10 mouse cellular contexts compared by ENCODE assay signal in genomic region chr7:132507361-132507760, GRCm38 (mm10).
DNase-seq lines count a peak whose midpoint lies in the region; TF ChIP-seq lines count a peak whose summit lies in the region.
"Had no signal": no experiment of that assay in that cellular context is flagged by ENCODE, and none has a peak within 500 bp of the region (broad histone marks: within the 10 kb centered on the region; RNA-seq: fewer than 3 reads in every experiment).

No protein-coding gene starts in this region.

- H3K4me1 ChIP-seq in liver, adult 2 months (ENCODE audit: control insufficient read depth, insufficient read depth, low read length), result no peaks in the 10 kb centered on the region

- H3K27me3 ChIP-seq in liver, adult 2 months (ENCODE audit: control insufficient read depth, insufficient read depth, low read length), result no peaks in the 10 kb centered on the region
- H3K27me3 ChIP-seq: embryonic facial prominence, embryonic 15.5 days had no signal

- H3K27ac ChIP-seq in liver, adult 2 months (replicated peaks; ENCODE audit: insufficient read depth, low read depth, low read length), result no peak overlapping the region
- H3K27ac ChIP-seq: embryonic facial prominence, embryonic 15.5 days; limb, embryonic 13.5 days had no signal

- no peaks in the 10 kb centered on the region for H3K79me2 ChIP-seq in liver, adult 2 months (ENCODE audit: control insufficient read depth, insufficient read depth, low read length)

- H3K9ac ChIP-seq in liver, adult 2 months (ENCODE audit: low read depth, low read length), result no peak overlapping the region
- H3K9ac ChIP-seq: embryonic facial prominence, embryonic 15.5 days; limb, embryonic 13.5 days had no signal

- 58% methylated on average over 4 of the region's 4 CpGs for WGBS in liver, adult 2 months

- intact Hi-C loops in left cerebral cortex, postnatal 14 days (cut with DNase I), result no loop called here

- peak; percentile 30 for DNase-seq in adrenal gland, postnatal 10 days
- DNase-seq in adrenal gland, adult 8-10 months, result no peak
- peak; percentile 15 to 23 for DNase-seq in left cerebral cortex, postnatal 14 days (ENCODE audit: low spot score in 2 of 2)
- no peak for DNase-seq in left cerebral cortex, adult 8-10 months (ENCODE audit: low spot score in 2 of 2)
- DNase-seq in adrenal gland, postnatal 25 days, result peak; percentile 18
- no peak for DNase-seq in liver, adult 2 months (ENCODE audit: extremely low read depth, low read depth, low spot score)
- no peak for DNase-seq in frontal cortex, postnatal 14 days (ENCODE audit: low spot score in 2 of 2)
- DNase-seq in ovary, postnatal 14 days (ENCODE audit: low spot score), result no peak

- peak; percentile 54 for TF ChIP-seq CTCF in liver, adult 2 months (IDR thresholded peaks at IDR 0.05; ENCODE audit: low read depth, low read length)

- H3K36me3 ChIP-seq in liver, adult 2 months (ENCODE audit: control insufficient read depth, insufficient read depth, low read length), result no peaks in the 10 kb centered on the region
- H3K36me3 ChIP-seq: embryonic facial prominence, embryonic 15.5 days; limb, embryonic 13.5 days had no signal

- no peak overlapping the region for H3K4me3 ChIP-seq in liver, adult 2 months (ENCODE audit: insufficient read depth, low read depth, low read length)
- H3K4me3 ChIP-seq: embryonic facial prominence, embryonic 15.5 days; limb, embryonic 13.5 days had no signal

- no peak for TF ChIP-seq POLR2A in liver, adult 2 months (IDR thresholded peaks at IDR 0.05; ENCODE audit: extremely low read depth, insufficient read depth, low read length)

Comparison
In these comparisons a context has a peak if more than half of its experiments do, and no peak if none do; other contexts are left out.
1. DNase-seq: peak in adrenal gland, postnatal 10 days (single experiment), left cerebral cortex, postnatal 14 days (2 of 2) and adrenal gland, postnatal 25 days (single experiment); none in adrenal gland, adult 8-10 months (single experiment), left cerebral cortex, adult 8-10 months (0 of 2), liver, adult 2 months (single experiment), frontal cortex, postnatal 14 days (0 of 2) and ovary, postnatal 14 days (single experiment).